Mouse (Mus musculus) neural tube, embryonic 12.5 days (tissue): ENCODE data around the gene Nanp. TPM values are rescaled to one million over a fixed set of nuclear protein-coding genes. Genes with fewer than 3 reads are reported as not detected.

Source experiments
- ATAC-seq: fragments of 200-750 bp; cut with Nextera tagmentation; 2 replicates; pipeline ENCODE4 v1.8.0; 2017; ENCODE audit warnings: low read depth, mild to moderate bottlenecking, moderate TSS enrichment, moderate library complexity; ENCODE audit not compliant: low FRiP score
- H3K27ac ChIP-seq: fragments of 300-500 bp; sonication (generic); 2 replicates; pipeline ENCODE4 v1.5.1; 2016
- H3K27me3 ChIP-seq: fragments of 300-500 bp; sonication (generic); replicated peaks from 2 replicates; pipeline ENCODE4 v1.6.1; 2016; ENCODE audit warnings: mild to moderate bottlenecking
- H3K36me3 ChIP-seq: fragments of 300-500 bp; sonication (generic); 2 replicates; pipeline ENCODE4 v1.6.1; 2016; ENCODE audit warnings: mild to moderate bottlenecking
- H3K4me1 ChIP-seq: fragments of 300-500 bp; sonication (generic); 2 replicates; pipeline ENCODE4 v1.6.1; 2016
- H3K4me2 ChIP-seq: fragments of 300-500 bp; sonication (generic); replicated peaks from 2 replicates; pipeline ENCODE4 v1.6.1; 2016; ENCODE audit warnings: mild to moderate bottlenecking
- H3K4me3 ChIP-seq: fragments of 300-500 bp; sonication (generic); 2 replicates; pipeline ENCODE4 v1.5.1; 2016
- H3K9ac ChIP-seq: fragments of 300-500 bp; sonication (generic); 2 replicates; pipeline ENCODE4 v1.6.1; 2016; ENCODE audit warnings: mild to moderate bottlenecking
- H3K9me3 ChIP-seq: fragments of 300-500 bp; sonication (generic); 2 replicates; pipeline ENCODE4 v1.6.1; 2016; ENCODE audit warnings: mild to moderate bottlenecking
- WGBS: fragments of 180-500 bp; shearing (Covaris S2); methylation state at CpG from one replicate; pipeline ENCODE4 v1.1.7; 2016; 5-methylcytosine and 5-hydroxymethylcytosine counted together
- polyA plus RNA-seq: library from polyadenylated mRNA; unstranded; fragments of >200 nt; fragmentation: Nextera tagmentation; extraction: Ambion mirVana; gene quantifications from 2 replicates; pipeline ENCODE4 v1.2.1, GENCODE M21; 2016

Gene Nanp
- 35.2 and 39.9 TPM in 2 replicates for polyA plus RNA-seq

GRCm38 (mm10) chr2:151039232-151039695, at the start of gene Nanp, which contains the start of gene Ninl:
Gene Nanp (minus strand): TSS chr2:151039398.
Gene Ninl (minus strand): TSS chr2:151039382.
- H3K9ac ChIP-seq: peak within 1 kb of the TSS; percentile 93
- H3K4me2 ChIP-seq: peak within 1 kb of the TSS; percentile 81
- no peaks in the 10 kb centered on the region for H3K27me3 ChIP-seq
- no peaks in the 10 kb centered on the region for H3K36me3 ChIP-seq
- ATAC-seq: peak; percentile 96
- H3K9me3 ChIP-seq: no peaks in the 10 kb centered on the region
- no peak within 1 kb of the TSS for H3K27ac ChIP-seq
- WGBS: 1% methylated on average over 34 of the region's 34 CpGs
- H3K4me3 ChIP-seq: peak within 1 kb of the TSS; percentile 84
- H3K4me1 ChIP-seq: peaks cover 10% of the 10 kb centered on the region

DNA sequence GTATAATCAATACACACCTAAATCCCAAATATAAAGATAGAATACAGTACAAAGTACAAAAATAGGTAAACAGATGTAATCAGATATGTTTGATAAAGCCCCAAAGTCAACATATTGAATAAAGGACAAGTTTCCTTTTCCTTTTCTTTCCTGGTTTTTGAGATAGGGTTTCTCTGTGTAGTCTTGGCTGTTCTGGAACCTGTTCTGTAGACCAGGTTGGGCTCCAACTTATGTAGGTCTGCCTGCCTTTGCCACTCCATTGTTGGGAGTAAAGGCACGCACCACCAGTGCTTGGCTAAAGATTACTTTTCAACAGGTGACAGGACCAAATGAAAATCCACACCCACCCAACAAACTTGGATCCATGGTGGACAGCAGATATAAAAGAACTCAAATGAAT, 17.4 kb upstream of the Nanp start:
- Histone ChIP-seq H3K9ac (no peak overlapping the region), H3K36me3 (no peaks in the 10 kb centered on the region), H3K4me1 (no peaks in the 10 kb centered on the region), H3K4me3 (no peak overlapping the region), H3K4me2 (no peak overlapping the region), H3K9me3 (no peaks in the 10 kb centered on the region), H3K27me3 (no peaks in the 10 kb centered on the region), H3K27ac (no peak overlapping the region)
- WGBS: 88% methylated on average over 1 of the region's 1 CpGs
- ATAC-seq: no peak

- no peak for ATAC-seq
- Histone ChIP-seq H3K4me1 (peaks cover 10% of the 10 kb centered on the region), H3K4me3 (no peak overlapping the region), H3K9ac (no peak overlapping the region), H3K27me3 (no peaks in the 10 kb centered on the region), H3K27ac (no peak overlapping the region), H3K4me2 (no peak overlapping the region), H3K36me3 (no peaks in the 10 kb centered on the region), H3K9me3 (no peaks in the 10 kb centered on the region)
- WGBS: 89% methylated on average over 1 of the region's 1 CpGs
Observed at GRCm38 (mm10) chr2:151040411-151040810, 1.2 kb upstream of the Nanp start.

- Histone ChIP-seq H3K4me2 (peak overlapping the region; percentile 81), H3K9ac (peak overlapping the region; percentile 72), H3K4me3 (peak overlapping the region; percentile 84), H3K27me3 (no peaks in the 10 kb centered on the region), H3K36me3 (no peaks in the 10 kb centered on the region), H3K27ac (no peak overlapping the region), H3K9me3 (no peaks in the 10 kb centered on the region), H3K4me1 (peaks cover 10% of the 10 kb centered on the region)
- WGBS: 40% methylated on average over 8 of the region's 8 CpGs
- peak; percentile 14; the same call in 1 of the 2 replicates for ATAC-seq
Observed at GRCm38 (mm10) chr2:151039726-151040125, 528 bp upstream of the Nanp start.

DNA sequence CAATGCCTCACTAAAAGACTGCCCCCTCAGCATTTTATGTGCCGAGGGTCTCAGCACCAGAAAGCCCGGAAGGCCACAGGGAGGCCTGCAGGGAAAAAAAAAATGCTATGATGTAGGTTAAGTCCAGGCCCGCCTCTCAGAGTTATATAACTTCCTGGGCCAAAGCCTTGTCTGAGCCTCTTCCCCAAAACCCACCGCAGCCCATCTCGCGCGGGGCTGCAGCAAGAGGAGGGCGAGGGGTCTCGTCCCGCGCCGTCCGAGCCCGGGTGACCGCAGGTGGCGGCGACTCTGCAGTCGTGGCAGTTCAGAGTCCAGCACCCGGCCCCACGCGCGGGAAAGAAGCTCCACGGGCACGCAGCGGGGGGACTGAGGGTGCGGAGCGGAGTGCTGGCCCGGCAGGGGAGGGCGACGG, 381 bp downstream of the Nanp start:
- no peaks in the 10 kb centered on the region for H3K36me3 ChIP-seq
- no peaks in the 10 kb centered on the region for H3K27me3 ChIP-seq
- H3K9ac ChIP-seq: peak overlapping the region; percentile 93
- peak overlapping the region; percentile 84 for H3K4me3 ChIP-seq
- H3K9me3 ChIP-seq: no peaks in the 10 kb centered on the region
- H3K27ac ChIP-seq: no peak overlapping the region
- peaks cover 10% of the 10 kb centered on the region for H3K4me1 ChIP-seq
- peak overlapping the region; percentile 81 for H3K4me2 ChIP-seq
- ATAC-seq: no peak; the same call in 1 of the 2 replicates
- 1% methylated on average over 30 of the region's 30 CpGs for WGBS

GRCm38 (mm10) chr2:151037876-151038552, 1.2 kb downstream of the Nanp start:
- no peak overlapping the region for H3K27ac ChIP-seq
- H3K9ac ChIP-seq: peak overlapping the region; percentile 93
- no peaks in the 10 kb centered on the region for H3K36me3 ChIP-seq
- peak overlapping the region; percentile 84 for H3K4me3 ChIP-seq
- H3K4me2 ChIP-seq: peak overlapping the region; percentile 81
- H3K4me1 ChIP-seq: peaks cover 10% of the 10 kb centered on the region
- no peaks in the 10 kb centered on the region for H3K27me3 ChIP-seq
- 59% methylated on average over 18 of the region's 18 CpGs for WGBS
- ATAC-seq: no peak
- H3K9me3 ChIP-seq: no peaks in the 10 kb centered on the region

GRCm38 (mm10) chr2:151037292-151037691, 1.9 kb downstream of the Nanp start:
- Histone ChIP-seq H3K27me3 (no peaks in the 10 kb centered on the region), H3K9ac (no peak overlapping the region), H3K36me3 (no peaks in the 10 kb centered on the region), H3K4me2 (peak overlapping the region; percentile 81), H3K4me3 (no peak overlapping the region), H3K4me1 (peaks cover 10% of the 10 kb centered on the region), H3K27ac (no peak overlapping the region), H3K9me3 (no peaks in the 10 kb centered on the region)
- 100% methylated on average over 1 of the region's 1 CpGs for WGBS
- ATAC-seq: no peak

GRCm38 (mm10) chr2:151036721-151037120, 2.5 kb downstream of the Nanp start:
- Histone ChIP-seq H3K27ac (no peak overlapping the region), H3K9me3 (no peaks in the 10 kb centered on the region), H3K4me2 (no peak overlapping the region), H3K4me3 (no peak overlapping the region), H3K4me1 (peaks cover 10% of the 10 kb centered on the region), H3K36me3 (no peaks in the 10 kb centered on the region), H3K27me3 (no peaks in the 10 kb centered on the region), H3K9ac (no peak overlapping the region)
- ATAC-seq: no peak
- 99% methylated on average over 2 of the region's 2 CpGs for WGBS

DNA sequence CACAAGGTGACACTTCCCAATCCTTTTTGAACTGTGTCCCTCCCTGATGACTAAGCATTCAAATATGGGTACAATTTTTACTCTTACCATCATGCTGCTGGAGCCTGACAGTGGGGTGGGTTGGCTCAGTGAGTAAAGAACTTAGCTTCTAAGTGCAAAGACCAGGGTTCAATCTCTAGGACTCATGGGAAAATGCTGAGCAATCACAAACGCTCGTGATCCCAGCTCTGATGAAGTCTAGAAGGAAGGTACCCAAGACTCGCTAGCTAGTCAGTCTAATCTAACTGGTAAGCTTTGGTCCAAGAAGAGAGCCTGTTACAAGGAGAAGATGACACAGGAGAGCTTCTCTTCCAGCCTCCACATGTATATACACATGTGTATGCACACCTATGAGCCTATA, 4.8 kb downstream of the Nanp start:
- peaks cover under 1% of the 10 kb centered on the region; the same call in 1 of the 2 replicates for H3K36me3 ChIP-seq
- no peaks in the 10 kb centered on the region for H3K9me3 ChIP-seq
- H3K9ac ChIP-seq: no peak overlapping the region
- no peak overlapping the region for H3K27ac ChIP-seq
- no peaks in the 10 kb centered on the region for H3K27me3 ChIP-seq
- no peak overlapping the region for H3K4me2 ChIP-seq
- peaks cover 10% of the 10 kb centered on the region for H3K4me1 ChIP-seq
- no peak for ATAC-seq
- H3K4me3 ChIP-seq: no peak overlapping the region
- 88% methylated on average over 3 of the region's 3 CpGs for WGBS

- ATAC-seq: no peak
- no peak overlapping the region for H3K4me2 ChIP-seq
- no peaks in the 10 kb centered on the region for H3K9me3 ChIP-seq
- 91% methylated on average over 10 of the region's 10 CpGs for WGBS
- no peaks in the 10 kb centered on the region for H3K27me3 ChIP-seq
- H3K27ac ChIP-seq: no peak overlapping the region
- H3K9ac ChIP-seq: no peak overlapping the region
- no peak overlapping the region for H3K4me3 ChIP-seq
- 0 out of 2 replicates have a peak, but pooled peaks cover 2% of the 10 kb centered on the region for H3K36me3 ChIP-seq
- no peaks in the 10 kb centered on the region for H3K4me1 ChIP-seq
Observed at GRCm38 (mm10) chr2:151021158-151021557, 18.0 kb downstream of the Nanp start.

GRCm38 (mm10) chr2:151015316-151015715, 23.9 kb downstream of the Nanp start:
- Histone ChIP-seq H3K4me3 (no peak overlapping the region), H3K27me3 (no peaks in the 10 kb centered on the region), H3K4me1 (no peaks in the 10 kb centered on the region), H3K9ac (no peak overlapping the region), H3K36me3 (no peaks in the 10 kb centered on the region), H3K4me2 (no peak overlapping the region), H3K27ac (no peak overlapping the region), H3K9me3 (no peaks in the 10 kb centered on the region)
- WGBS: 77% methylated on average over 2 of the region's 2 CpGs
- ATAC-seq: no peak

- WGBS: 69% methylated on average over 1 of the region's 1 CpGs
- ATAC-seq: no peak
Observed at GRCm38 (mm10) chr2:151011273-151011672, 27.9 kb downstream of the Nanp start.

More at GRCm38 (mm10) chr2:151011273-151011672, 27.9 kb downstream of the Nanp start:
- Histone ChIP-seq H3K27ac (no peak overlapping the region), H3K27me3 (no peaks in the 10 kb centered on the region), H3K9me3 (no peaks in the 10 kb centered on the region), H3K36me3 (no peaks in the 10 kb centered on the region), H3K9ac (no peak overlapping the region), H3K4me2 (no peak overlapping the region), H3K4me3 (no peak overlapping the region), H3K4me1 (peaks cover 13% of the 10 kb centered on the region; the same call in 1 of the 2 replicates)
